Mouse (Mus musculus): ENCODE data around the gene Pcdh9.

The Pcdh9 gene

GRCm38 (mm10) chr14:93039326-93040221 lies 850.9 kb downstream of the Pcdh9 start:
- DNase-seq (ENCODE audit: low read depth, low spot score): no peak

DNA sequence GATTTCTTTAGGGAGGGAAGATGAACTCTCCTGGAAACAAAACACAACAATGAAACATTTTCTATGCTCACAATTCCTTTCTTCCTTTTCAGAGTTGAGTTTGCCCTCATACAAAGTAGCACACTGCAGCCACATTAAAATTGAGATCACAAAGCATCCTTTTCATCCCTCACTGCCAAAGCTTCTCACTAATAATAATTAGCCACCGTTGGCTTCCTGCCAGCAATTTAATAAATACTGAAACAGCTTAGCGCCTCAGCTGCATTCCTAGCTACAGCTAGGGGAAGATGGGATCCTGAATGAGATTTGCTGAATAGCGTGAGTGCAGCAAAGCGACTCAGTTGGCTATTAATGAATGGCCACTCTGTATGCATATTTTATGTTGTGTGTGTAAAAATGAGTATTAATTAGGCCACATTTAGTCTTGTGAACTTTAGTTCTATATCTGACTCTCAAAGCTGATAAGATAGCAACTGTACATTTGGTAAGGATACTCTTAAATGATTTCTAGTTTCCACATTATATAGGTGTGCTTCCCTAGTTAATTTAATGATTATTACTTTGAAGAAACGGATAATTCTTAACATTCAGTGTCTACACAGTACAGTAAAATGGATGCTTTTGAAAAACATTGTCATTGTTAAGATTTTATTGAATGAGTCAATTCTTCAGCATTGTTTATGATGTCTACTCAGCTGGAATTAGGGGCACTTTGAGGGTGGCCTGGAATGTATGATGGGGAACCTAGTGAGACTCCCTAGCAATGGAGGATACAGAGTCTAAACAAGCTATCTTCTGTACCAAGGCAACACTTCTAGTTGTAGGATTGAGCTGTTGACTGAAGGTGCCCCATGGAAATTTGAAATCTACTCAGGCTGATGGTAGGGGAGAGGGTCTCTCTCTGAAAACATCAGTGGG lies 881.1 kb downstream of the Pcdh9 start:
- DNase-seq (ENCODE audit: low read depth, low spot score): no peak
